Mouse (Mus musculus) bone marrow, adult 2 months (tissue): ENCODE measurements at regions not wholly inside any gene's neighbourhood (a gene's known extent, or its start where the extent isn't known, plus 50 kb on each side); places are given as distances from the start of the nearest gene placed in this dataset.

ENCODE experiments used
- H3K27ac ChIP-seq: fragments of 200-500 bp; 2 replicates; pipeline ENCODE4 v1.5.1; 2012; ENCODE audit warnings: low read depth, mild to moderate bottlenecking, control low read depth, inconsistent platforms, low read length; ENCODE audit not compliant: control insufficient read depth, poor library complexity, insufficient read depth
- H3K4me1 ChIP-seq: fragments of 200-500 bp; 2 replicates; pipeline ENCODE4 v1.6.1; 2011; ENCODE audit warnings: low read length; ENCODE audit not compliant: control insufficient read depth, insufficient read depth
- H3K4me3 ChIP-seq: fragments of 200-500 bp; replicated peaks from 2 replicates; pipeline ENCODE3; 2011; ENCODE audit warnings: mild to moderate bottlenecking, low read depth, low read length, control low read depth; ENCODE audit not compliant: control insufficient read depth
- CTCF ChIP-seq: fragments of 200-500 bp; IDR thresholded peaks from 2 replicates; pipeline ENCODE4 v1.5.1; 2011; ENCODE audit warnings: low read length, control low read depth; ENCODE audit not compliant: control insufficient read depth, insufficient read depth
- POLR2A ChIP-seq: fragments of 200-500 bp; IDR thresholded peaks from 2 replicates; pipeline ENCODE4 v1.6.1; 2011; ENCODE audit warnings: low read depth, mild to moderate bottlenecking, control low read depth, low read length, borderline replicate concordance; ENCODE audit not compliant: control insufficient read depth
- WGBS: fragments of 180-500 bp; shearing (Covaris S2); methylation state at CpG from one replicate; pipeline ENCODE4 v1.1.7; 2018; 5-methylcytosine and 5-hydroxymethylcytosine counted together

DNA sequence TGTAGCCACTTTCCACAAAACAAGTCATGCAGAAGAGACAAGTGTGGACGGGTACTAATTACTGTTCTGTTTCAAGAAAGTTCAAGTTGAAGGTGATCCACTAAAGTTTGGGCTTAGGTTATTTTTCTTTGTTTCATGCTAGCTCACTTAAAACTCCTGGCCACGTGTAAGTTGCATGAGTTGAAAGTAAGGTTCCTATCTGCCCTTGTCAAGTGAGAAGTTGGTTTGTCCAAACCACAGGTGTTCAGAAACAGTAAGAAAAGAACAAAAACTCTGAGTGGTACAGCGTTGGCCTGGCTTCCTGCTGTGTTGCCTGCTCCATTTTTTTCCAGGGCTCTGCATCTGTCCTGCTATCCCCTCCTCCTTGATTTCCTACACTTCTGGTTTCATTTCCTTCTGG, 168.5 kb downstream of the Bcl11a start:
- H3K4me3 ChIP-seq: no peak overlapping the region
- no peak overlapping the region; the same call in 1 of the 2 replicates for H3K27ac ChIP-seq
- TF ChIP-seq POLR2A (no peak), CTCF (no peak)
- peaks cover 3% of the 10 kb centered on the region; the same call in 1 of the 2 replicates for H3K4me1 ChIP-seq
- WGBS: 30% methylated on average over 3 of the region's 3 CpGs

DNA sequence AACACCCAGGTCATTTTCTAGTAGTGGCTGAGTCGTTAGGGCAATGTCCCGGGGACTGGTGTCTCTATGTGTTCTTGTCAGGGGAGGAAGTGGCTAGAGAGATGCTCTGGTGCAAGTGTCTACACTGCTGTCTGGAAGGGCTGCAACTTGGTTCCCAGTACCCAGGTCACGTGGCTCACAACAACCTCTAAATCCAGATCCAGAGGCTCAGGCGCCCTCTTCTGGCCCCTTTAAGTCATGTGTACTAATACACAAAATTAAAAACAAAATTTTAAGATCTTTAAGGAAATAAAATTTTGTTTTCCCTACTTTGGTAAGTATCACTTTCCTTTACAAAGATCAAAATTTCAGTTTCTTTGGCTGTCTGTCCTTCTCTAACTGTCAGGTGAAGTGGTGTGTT, 169.4 kb downstream of the Bcl11a start:
- Histone ChIP-seq H3K4me3 (no peak overlapping the region), H3K4me1 (peaks cover 2% of the 10 kb centered on the region; the same call in 1 of the 2 replicates), H3K27ac (no peak overlapping the region)
- TF ChIP-seq CTCF (0 out of 2 replicates have a peak, but pooled peaks have one; percentile 4), POLR2A (no peak)
- WGBS: 82% methylated on average over 4 of the region's 4 CpGs

- 52% methylated on average over 5 of the region's 5 CpGs for WGBS
- no peak overlapping the region for H3K27ac ChIP-seq
- H3K4me3 ChIP-seq: no peak overlapping the region
- no peak for TF ChIP-seq POLR2A
- no peak for TF ChIP-seq CTCF
- H3K4me1 ChIP-seq: no peaks in the 10 kb centered on the region; the same call in 1 of the 2 replicates
Measured at GRCm38 (mm10) chr11:24251516-24251915, 173.7 kb downstream of the Bcl11a start.

- TF ChIP-seq CTCF: no peak
- no peak for TF ChIP-seq POLR2A
- Histone ChIP-seq H3K4me3 (no peak overlapping the region), H3K27ac (peak overlapping the region; percentile 59), H3K4me1 (peaks cover 3% of the 10 kb centered on the region)
- WGBS: 50% methylated on average over 22 of the region's 22 CpGs
Measured at GRCm38 (mm10) chr11:24255201-24256060, 177.6 kb downstream of the Bcl11a start.

- Histone ChIP-seq H3K4me3 (no peak overlapping the region), H3K4me1 (peaks cover 3% of the 10 kb centered on the region), H3K27ac (peak overlapping the region; percentile 29)
- no peak for TF ChIP-seq POLR2A
- peak; percentile 62; the same call in 1 of the 2 replicates for TF ChIP-seq CTCF
Measured at GRCm38 (mm10) chr11:24257741-24258140, 179.9 kb downstream of the Bcl11a start.

DNA sequence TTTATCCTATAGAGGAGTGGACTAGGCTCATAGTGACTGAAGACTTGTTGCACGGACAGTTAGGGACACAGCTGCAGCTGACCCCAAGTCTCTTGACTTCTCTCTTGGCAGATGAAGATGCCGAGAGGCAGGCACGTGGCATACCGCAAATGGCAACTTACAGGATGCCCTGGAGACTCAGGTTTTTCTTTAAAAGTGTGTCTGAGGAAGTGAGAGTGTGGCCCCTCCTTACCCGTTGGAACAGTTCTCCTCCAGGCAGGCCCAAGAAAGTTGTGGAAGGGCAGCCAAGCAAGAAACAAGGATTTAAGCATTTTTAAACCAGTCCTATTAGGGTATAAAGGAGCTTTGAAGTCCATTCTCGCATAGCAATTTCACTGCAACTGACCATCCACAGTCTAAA, 180.5 kb downstream of the Bcl11a start:
- Histone ChIP-seq H3K27ac (peak overlapping the region; percentile 29; the same call in 1 of the 2 replicates), H3K4me3 (no peak overlapping the region), H3K4me1 (peaks cover 3% of the 10 kb centered on the region)
- TF ChIP-seq POLR2A (no peak), CTCF (no peak)
- WGBS: 48% methylated on average over 6 of the region's 6 CpGs

DNA sequence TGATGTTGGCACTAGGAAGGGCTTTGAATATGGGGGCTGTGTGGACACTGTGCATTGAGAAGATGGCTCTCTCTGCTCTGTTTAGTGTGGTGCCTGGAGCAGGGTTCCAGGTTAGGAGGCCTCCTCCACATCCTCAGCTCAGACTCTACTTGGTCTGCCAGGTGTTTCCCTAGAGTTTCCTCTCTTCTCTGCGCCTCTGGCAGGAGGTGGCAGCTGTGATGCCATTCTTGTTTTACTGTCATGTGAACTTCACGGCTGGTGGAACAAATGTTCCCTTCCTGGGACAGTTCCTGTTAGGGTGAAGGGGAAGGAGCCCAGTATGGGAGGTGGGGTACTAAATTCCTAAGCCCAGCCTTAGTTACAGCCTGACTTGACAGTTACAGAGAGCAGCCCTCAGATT, 181.8 kb downstream of the Bcl11a start:
- Histone ChIP-seq H3K4me1 (peaks cover 3% of the 10 kb centered on the region), H3K4me3 (no peak overlapping the region), H3K27ac (no peak overlapping the region)
- whole genome bisulfite sequencing: 28% methylated on average over 2 of the region's 2 CpGs
- TF ChIP-seq POLR2A (no peak), CTCF (no peak)

- TF ChIP-seq CTCF (no peak), POLR2A (no peak)
- H3K4me3 ChIP-seq: no peak overlapping the region
- no peaks in the 10 kb centered on the region for H3K4me1 ChIP-seq
- 69% methylated on average over 2 of the region's 2 CpGs for WGBS
- no peak overlapping the region for H3K27ac ChIP-seq
Measured at GRCm38 (mm10) chr11:24269046-24269445, 191.2 kb downstream of the Bcl11a start.
